Mouse (Mus musculus) ES-Bruce4 (cell line): ENCODE results near the gene Cetn2. TPM values are rescaled to one million over a fixed set of nuclear protein-coding genes. Genes with fewer than 3 reads are reported as not detected.
A peak's percentile ranks its signal among the peaks of the same experiment; 100 is the strongest.

ENCODE experiments used
- H3K27ac ChIP-seq: 2 replicates; pipeline ENCODE4 v1.5.1; 2012; ENCODE audit warnings: low read length, inconsistent platforms; ENCODE audit not compliant: insufficient read depth
- H3K27me3 ChIP-seq: 2 replicates; pipeline ENCODE4 v1.6.1; 2012; ENCODE audit warnings: mild to moderate bottlenecking, low read length, inconsistent platforms; ENCODE audit not compliant: control insufficient read depth, poor library complexity, insufficient read depth, severe bottlenecking
- H3K36me3 ChIP-seq: 2 replicates; pipeline ENCODE4 v1.6.1; 2012; ENCODE audit warnings: inconsistent platforms, mild to moderate bottlenecking, low read length, moderate library complexity; ENCODE audit not compliant: control insufficient read depth, poor library complexity, insufficient read depth, severe bottlenecking
- H3K4me1 ChIP-seq: one replicate; pipeline ENCODE4 v1.8.1; 2011; ENCODE audit warnings: low read length; ENCODE audit not compliant: control insufficient read depth, insufficient read depth
- H3K4me3 ChIP-seq: 2 replicates; pipeline ENCODE4 v1.5.1; 2011; ENCODE audit warnings: low read depth, mild to moderate bottlenecking, low read length
- H3K9ac ChIP-seq: 2 replicates; pipeline ENCODE4 v1.6.1; 2012; ENCODE audit warnings: low read depth, mild to moderate bottlenecking, inconsistent platforms; ENCODE audit not compliant: poor library complexity, severe bottlenecking
- H3K9me3 ChIP-seq: replicated peaks from 2 replicates; pipeline ENCODE4 v1.6.1; 2012; ENCODE audit warnings: mild to moderate bottlenecking, low read length, inconsistent platforms; ENCODE audit not compliant: control insufficient read depth, poor library complexity, insufficient read depth, severe bottlenecking
- CTCF ChIP-seq: IDR thresholded peaks from one replicate; pipeline ENCODE4 v1.8.1; 2011; ENCODE audit warnings: low read depth, low read length
- EP300 ChIP-seq: IDR thresholded peaks from 2 replicates; pipeline ENCODE4 v1.6.1; 2011; ENCODE audit warnings: low read depth, low read length; ENCODE audit not compliant: insufficient read depth
- POLR2A ChIP-seq: IDR thresholded peaks from one replicate; pipeline ENCODE4 v1.8.1; 2011; ENCODE audit warnings: low read length; ENCODE audit not compliant: insufficient read depth
- polyA plus RNA-seq: library from polyadenylated mRNA; stranded (reverse); fragments of >200 nt; gene quantifications from 2 replicates; pipeline ENCODE4 v1.2.4, GENCODE M21; 2011; ENCODE audit warnings: low read depth; ENCODE audit not compliant: missing spikeins, insufficient read depth, insufficient read length

The Cetn2 gene
- polyA plus RNA-seq, result 48.6 and 49.5 TPM in 2 replicates

GRCm38 (mm10) chrX:72917884-72918681 lies at the start of gene Cetn2, which contains the start of gene Nsdhl:
Cetn2 (minus strand) TSS chrX:72918411.
Nsdhl (plus strand) TSS chrX:72918557.
- Histone ChIP-seq H3K36me3 (no peaks in the 10 kb centered on the region), H3K4me3 (peak within 1 kb of the TSS; percentile 91), H3K27ac (no peak within 1 kb of the TSS), H3K9me3 (no peaks in the 10 kb centered on the region), H3K27me3 (no peaks in the 10 kb centered on the region), H3K9ac (peak within 1 kb of the TSS; percentile 70), H3K4me1 (no peaks in the 10 kb centered on the region)
- TF ChIP-seq EP300 (no peak), POLR2A (no peak), CTCF (no peak)

- no peak for TF ChIP-seq POLR2A
- TF ChIP-seq EP300, result no peak
- no peak for TF ChIP-seq CTCF
- no peaks in the 10 kb centered on the region for H3K36me3 ChIP-seq
- H3K9ac ChIP-seq, result no peak overlapping the region
- H3K27ac ChIP-seq, result no peak overlapping the region
- no peaks in the 10 kb centered on the region for H3K9me3 ChIP-seq
- H3K4me3 ChIP-seq, result no peak overlapping the region
- no peaks in the 10 kb centered on the region for H3K4me1 ChIP-seq
- H3K27me3 ChIP-seq, result no peaks in the 10 kb centered on the region
These were observed 44.5 kb upstream of the Cetn2 start for GRCm38 (mm10) chrX:72962743-72963142.

GRCm38 (mm10) chrX:72961511-72961910 lies 43.3 kb upstream of the Cetn2 start:
- Histone ChIP-seq H3K27ac (no peak overlapping the region), H3K27me3 (no peaks in the 10 kb centered on the region), H3K9me3 (no peaks in the 10 kb centered on the region), H3K36me3 (peaks cover under 1% of the 10 kb centered on the region), H3K4me3 (no peak overlapping the region), H3K9ac (no peak overlapping the region), H3K4me1 (no peaks in the 10 kb centered on the region)
- no peak for TF ChIP-seq EP300
- no peak for TF ChIP-seq CTCF
- TF ChIP-seq POLR2A, result no peak

GRCm38 (mm10) chrX:72960431-72960830 lies 42.2 kb upstream of the Cetn2 start:
- Histone ChIP-seq H3K27me3 (no peaks in the 10 kb centered on the region), H3K27ac (no peak overlapping the region), H3K36me3 (peaks cover 4% of the 10 kb centered on the region), H3K9me3 (no peaks in the 10 kb centered on the region), H3K4me1 (no peaks in the 10 kb centered on the region), H3K9ac (no peak overlapping the region), H3K4me3 (no peak overlapping the region)
- TF ChIP-seq EP300 (no peak), POLR2A (no peak), CTCF (no peak)

- peaks cover 7% of the 10 kb centered on the region for H3K36me3 ChIP-seq
- TF ChIP-seq POLR2A (no peak), EP300 (no peak), CTCF (no peak)
These were observed 38.3 kb upstream of the Cetn2 start for GRCm38 (mm10) chrX:72956486-72956885.

GRCm38 (mm10) chrX:72953464-72953863 lies 35.3 kb upstream of the Cetn2 start:
- Histone ChIP-seq H3K27me3 (no peaks in the 10 kb centered on the region), H3K4me3 (no peak overlapping the region), H3K36me3 (peaks cover 7% of the 10 kb centered on the region), H3K4me1 (no peaks in the 10 kb centered on the region), H3K27ac (no peak overlapping the region), H3K9me3 (peaks cover 4% of the 10 kb centered on the region; the same call in 1 of the 2 replicates), H3K9ac (no peak overlapping the region)
- TF ChIP-seq EP300 (no peak), CTCF (no peak), POLR2A (no peak)

More at GRCm38 (mm10) chrX:72956486-72956885, 38.3 kb upstream of the Cetn2 start:
- Histone ChIP-seq H3K27me3 (no peaks in the 10 kb centered on the region), H3K9me3 (no peaks in the 10 kb centered on the region), H3K4me3 (no peak overlapping the region), H3K4me1 (no peaks in the 10 kb centered on the region), H3K9ac (no peak overlapping the region), H3K27ac (no peak overlapping the region)
